Mouse (Mus musculus): Measurements from ENCODE around the gene Mtch2.

The Mtch2 gene

DNA sequence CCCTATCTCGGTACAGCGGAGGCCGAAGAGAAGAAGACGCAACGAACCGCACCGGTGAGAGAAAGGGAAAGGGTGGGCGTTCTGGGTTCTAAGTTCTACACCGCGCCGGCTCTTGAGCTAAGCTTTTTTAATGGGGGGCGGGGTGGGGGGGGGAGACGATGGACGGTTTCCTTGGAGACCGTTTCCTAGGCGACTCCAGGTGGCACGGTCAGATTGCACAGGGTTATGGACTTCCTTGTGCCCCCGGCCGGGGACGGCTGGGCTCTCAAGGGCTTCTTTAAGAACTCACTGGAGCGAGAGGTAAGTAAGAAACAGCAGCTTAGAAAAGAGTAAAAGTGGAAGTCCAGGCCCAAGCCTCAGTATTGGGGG lies 57.9 kb downstream of the Mtch2 start:
- no peak for DNase-seq (ENCODE audit: low spot score in 2 of 2)

DNA sequence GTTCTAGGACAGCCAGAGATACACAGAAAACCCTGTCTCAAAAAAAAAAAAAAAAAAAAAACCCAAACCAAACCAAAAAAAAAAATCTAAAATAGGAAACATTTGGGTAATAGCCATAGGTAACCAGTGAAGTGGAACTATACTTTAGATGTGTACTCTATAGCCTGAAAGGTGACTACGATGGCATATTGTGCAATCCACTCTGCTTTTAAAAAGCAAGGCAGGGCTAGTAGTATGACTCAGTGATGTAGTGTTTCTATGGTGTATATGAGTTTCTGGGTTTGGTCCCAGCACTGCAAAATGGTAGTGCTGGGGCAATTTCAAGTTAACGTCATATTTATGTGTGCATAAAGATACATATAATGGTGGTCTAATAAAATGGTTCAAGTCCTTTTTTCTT lies 59.8 kb downstream of the Mtch2 start:
- DNase-seq (ENCODE audit: low spot score in 2 of 2): no peak

DNA sequence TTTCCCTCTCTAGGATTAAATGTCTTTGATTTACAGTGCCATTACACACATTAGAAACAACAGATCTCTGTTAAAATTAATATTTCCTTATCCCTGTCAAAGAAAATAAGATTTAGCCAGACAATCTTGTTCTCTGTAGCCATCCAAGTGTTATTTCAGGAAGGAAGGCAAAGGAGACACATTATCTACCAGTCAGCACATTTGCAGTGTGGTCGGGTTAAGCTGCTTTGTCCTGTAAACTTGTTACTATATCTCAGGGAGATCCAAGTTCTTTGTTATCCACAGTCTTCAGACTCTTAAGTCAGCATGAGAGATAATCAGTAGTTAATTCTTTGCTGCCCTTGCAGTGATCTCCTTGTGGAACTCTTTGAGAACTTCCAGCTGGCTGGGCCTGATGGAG lies 63.9 kb downstream of the Mtch2 start:
- no peak for DNase-seq (ENCODE audit: low spot score in 2 of 2)

DNA sequence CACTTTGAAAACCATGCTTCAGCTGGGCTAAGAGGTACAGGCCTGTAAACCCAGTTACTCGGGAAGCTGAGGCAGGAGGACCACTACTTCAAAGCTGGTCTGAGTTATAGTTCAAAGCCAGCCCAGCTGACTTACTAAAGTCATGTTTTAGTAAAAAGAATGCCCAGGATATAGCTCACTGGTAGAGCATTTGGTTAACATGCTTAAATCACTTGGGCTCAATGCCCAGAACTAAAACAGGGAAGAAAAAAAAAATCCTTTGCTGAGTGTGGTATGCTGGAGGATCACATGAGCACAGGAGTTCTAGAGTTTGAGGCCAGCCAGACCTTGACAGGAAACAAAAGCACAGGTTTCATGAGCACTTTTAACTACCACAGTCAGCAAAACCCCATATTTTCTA lies 64.7 kb downstream of the Mtch2 start:
- no peak for DNase-seq (ENCODE audit: low spot score in 2 of 2)

DNA sequence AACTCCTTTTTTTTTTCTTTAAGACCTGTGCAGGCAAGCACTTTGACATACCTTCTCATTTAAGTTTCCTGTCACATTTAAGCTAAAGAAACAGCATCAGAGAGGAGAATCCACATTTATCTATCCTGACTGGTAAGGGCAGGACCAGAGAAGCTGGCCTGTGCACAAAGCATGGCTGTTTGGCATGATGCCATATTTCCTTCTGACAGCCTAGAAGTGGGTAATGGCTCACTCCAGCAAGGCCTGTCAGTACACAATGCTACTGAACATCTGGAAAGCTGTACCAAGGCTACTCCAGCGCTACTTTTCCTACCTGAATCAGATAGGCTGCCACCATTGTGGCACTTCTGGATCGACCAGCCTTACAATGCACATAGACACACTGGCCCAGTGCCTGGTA lies 66.7 kb downstream of the Mtch2 start:
- DNase-seq (ENCODE audit: low spot score in 2 of 2): peak in 1 of 2 experiments; percentile 35

DNA sequence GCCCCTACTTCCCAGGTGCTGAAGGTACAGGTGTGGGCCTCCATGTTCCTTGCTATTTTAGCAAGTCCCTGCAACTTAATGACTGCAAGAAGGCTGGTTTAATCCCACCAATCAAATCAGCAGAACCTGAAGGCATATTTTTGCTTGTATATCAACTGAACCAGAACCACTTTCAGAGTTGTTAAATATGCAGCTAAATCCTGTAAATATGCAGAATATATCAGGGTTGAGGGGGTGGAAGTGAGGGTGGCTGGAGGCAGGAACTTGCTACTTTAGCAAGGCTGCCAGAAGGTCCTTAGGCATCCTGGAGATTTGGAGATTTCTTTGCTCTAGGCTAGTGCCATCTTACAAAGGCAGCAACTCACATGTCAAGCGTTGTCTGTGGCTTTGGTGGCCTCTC lies 68.6 kb downstream of the Mtch2 start:
- DNase-seq (ENCODE audit: low spot score in 2 of 2): no peak
